Mouse (Mus musculus): ENCODE measurements around the gene 4921501E09Rik.
"Not testable (repeated sequence)": the region's sequence is repeated elsewhere in the genome, so short reads cannot be mapped to it uniquely, and the experiment has no call there.

Gene 4921501E09Rik

GRCm38 (mm10) chr17:33067958-33068357 is at the start of gene 4921501E09Rik:
Gene 4921501E09Rik (minus strand): TSS chr17:33068058.
- no peak for DNase-seq (ENCODE audit: low spot score in 2 of 2)

- no peak for DNase-seq (ENCODE audit: low spot score in 2 of 2)
These were observed 29.5 kb upstream of the 4921501E09Rik start for GRCm38 (mm10) chr17:33097396-33097795.

GRCm38 (mm10) chr17:33092391-33093193 is 24.7 kb upstream of the 4921501E09Rik start:
- DNase-seq (ENCODE audit: low spot score in 2 of 2): peak; percentile 70 to 77

DNA sequence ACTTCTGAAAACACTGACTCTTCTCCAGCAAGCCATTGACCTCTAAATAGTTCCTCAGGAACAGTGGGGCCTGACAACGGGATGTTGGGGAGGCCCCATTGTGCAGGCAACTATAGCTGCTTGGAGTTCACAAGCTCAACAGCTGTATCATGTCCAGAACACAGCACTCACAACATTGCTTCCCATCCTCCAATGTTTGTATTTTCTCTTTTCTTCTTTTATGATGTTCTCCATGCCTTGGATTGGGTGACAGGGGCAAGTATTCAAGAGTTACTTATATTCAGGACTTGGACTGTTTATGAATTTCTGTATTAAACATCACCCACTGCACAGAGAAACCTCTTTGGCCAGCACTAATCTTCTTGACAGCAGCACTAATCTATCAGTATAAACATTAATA is 23.8 kb upstream of the 4921501E09Rik start:
- no peak for DNase-seq (ENCODE audit: low spot score in 2 of 2)

GRCm38 (mm10) chr17:33089220-33089949 is 21.5 kb upstream of the 4921501E09Rik start, which contains the start of gene Zfp563:
Gene Zfp563 (plus strand): TSS chr17:33089310.
- DNase-seq (ENCODE audit: low spot score in 2 of 2): peak; percentile 84 to 89

- no peak for DNase-seq (ENCODE audit: low spot score in 2 of 2)
These were observed 4.9 kb downstream of the 4921501E09Rik start for GRCm38 (mm10) chr17:33063001-33063400.

GRCm38 (mm10) chr17:33058791-33059190 is 9.1 kb downstream of the 4921501E09Rik start:
- DNase-seq (ENCODE audit: low spot score in 2 of 2): no peak

DNA sequence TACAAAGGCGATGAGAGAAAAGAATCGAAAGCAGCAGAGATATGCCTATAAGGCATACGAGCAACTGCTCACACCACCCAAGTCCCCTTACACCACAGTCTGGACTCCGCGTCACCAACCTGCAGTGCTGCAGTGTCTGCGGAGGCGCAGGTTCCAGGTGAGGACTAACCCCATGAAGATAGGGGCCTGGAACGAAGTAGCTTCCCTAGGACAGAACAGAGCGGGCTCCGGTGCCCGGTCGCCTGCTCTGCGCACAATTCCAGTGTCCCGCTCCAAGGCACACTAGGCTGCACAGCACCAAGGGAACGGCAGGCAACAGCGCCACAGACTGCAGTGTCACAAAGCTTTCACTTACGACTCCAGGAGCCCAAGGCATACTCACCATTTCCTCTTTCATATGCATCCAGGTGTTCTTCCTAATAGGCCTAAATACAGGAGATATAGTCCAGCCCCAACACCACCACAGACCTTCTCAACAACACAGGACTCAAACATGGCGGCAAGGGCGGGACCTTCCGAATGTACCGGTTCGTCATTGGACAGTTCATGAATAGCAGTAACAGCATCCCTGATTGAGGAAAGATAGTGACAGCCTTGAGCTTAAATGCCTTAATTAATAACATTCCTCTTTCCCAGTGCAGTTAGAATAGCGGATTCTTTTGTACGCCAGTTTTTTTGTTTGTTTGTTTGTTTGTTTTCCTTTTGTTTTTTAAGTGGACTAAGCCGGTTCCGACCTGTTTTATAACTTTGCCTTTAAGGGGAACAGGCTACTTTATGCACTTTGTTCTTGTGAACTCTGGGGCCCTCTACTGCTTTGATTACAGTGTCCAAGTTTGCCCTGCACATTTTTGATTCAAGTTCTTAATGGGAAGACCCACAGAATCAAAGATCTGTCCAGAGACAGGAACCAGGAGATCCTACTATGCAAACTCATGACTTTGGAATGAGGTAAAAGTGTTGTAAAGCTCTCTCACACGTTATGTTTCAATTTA is 34.7 kb downstream of the 4921501E09Rik start, which contains the start of gene Zfp763:
TSS of gene Zfp763 (minus strand) at position 503 of the 992 bp plus-strand sequence.
- DNase-seq (ENCODE audit: low spot score in 2 of 2): peak; percentile 74 to 77

- DNase-seq (ENCODE audit: low spot score in 2 of 2): no peak
These were observed 35.5 kb downstream of the 4921501E09Rik start for GRCm38 (mm10) chr17:33032376-33032775.

- DNase-seq (ENCODE audit: low spot score in 2 of 2): not testable (repeated sequence)
These were observed 47.4 kb downstream of the 4921501E09Rik start for GRCm38 (mm10) chr17:33020434-33020833.
